Mouse (Mus musculus) layer of hippocampus, postnatal 36 days (tissue): ENCODE data around the gene Pef1. TPM values are rescaled to one million over a fixed set of nuclear protein-coding genes. Genes with fewer than 3 reads are reported as not detected.
A peak's percentile ranks its signal among the peaks of the same experiment; 100 is the strongest.

ENCODE experiments used
- DNase-seq, 2 experiments: peaks; one replicate each; pipeline ENCODE4 v3.0.0; 2022
- total RNA-seq, 2 experiments: library from RNA; stranded (reverse); gene quantifications; 2 replicates each; pipeline ENCODE4 v1.2.3; 2021

Gene Pef1
- 10 to 100 TPM; 63.7 TPM for total RNA-seq

GRCm38 (mm10) chr4:130102111-130102651 lies at the start of gene Pef1:
TSS of gene Pef1 (plus strand) at chr4:130102558.
- DNase-seq = no peak

GRCm38 (mm10) chr4:130053111-130053510 lies 49.2 kb upstream of the Pef1 start:
- no peak for DNase-seq

GRCm38 (mm10) chr4:130054727-130055126 lies 47.6 kb upstream of the Pef1 start:
- peak in 1 of 2 experiments; percentile 30 for DNase-seq

DNA sequence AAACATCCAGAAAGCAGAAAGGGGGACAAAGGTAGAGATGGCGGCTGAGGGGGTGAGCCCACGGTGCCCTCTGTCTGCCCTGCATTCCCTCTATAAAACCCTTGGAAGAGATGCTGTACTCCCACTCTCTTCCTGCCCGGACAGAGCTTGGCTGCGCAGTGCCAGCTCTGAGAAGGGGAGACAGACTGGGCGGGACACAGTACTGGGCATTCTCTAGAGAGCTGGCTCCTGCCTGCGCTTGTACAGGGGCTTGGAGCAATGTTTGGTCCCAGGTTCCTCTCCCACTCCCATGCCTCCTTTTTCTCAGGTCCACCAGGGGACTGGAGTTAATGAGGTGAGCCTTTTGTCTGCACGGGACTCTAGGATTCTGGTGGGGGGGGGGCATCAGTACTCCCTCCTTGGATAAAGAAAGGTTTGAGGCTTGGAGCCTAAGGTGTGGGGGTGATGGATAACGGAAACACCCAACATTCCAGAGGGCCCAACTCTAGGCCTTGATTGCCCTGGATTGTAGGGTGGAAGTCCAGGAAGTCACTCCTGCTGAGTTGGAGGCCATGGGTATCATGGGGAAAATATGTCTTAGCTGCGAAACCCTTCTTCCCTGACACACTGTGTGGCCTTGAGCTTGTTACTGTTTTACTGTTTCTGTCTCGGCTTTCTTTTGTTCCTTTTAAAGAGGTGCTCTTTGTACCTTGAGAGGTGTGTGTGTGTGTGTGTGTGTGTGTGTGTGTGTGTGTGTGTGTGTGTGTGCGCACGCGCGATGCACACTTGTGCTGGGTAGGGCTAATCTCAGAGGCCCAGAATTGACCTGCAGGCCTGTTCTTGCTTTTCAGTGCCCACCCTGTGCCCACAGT lies 47.0 kb upstream of the Pef1 start:
- no peak for DNase-seq

- DNase-seq = no peak
Measured at GRCm38 (mm10) chr4:130056011-130056322, 46.4 kb upstream of the Pef1 start.

DNA sequence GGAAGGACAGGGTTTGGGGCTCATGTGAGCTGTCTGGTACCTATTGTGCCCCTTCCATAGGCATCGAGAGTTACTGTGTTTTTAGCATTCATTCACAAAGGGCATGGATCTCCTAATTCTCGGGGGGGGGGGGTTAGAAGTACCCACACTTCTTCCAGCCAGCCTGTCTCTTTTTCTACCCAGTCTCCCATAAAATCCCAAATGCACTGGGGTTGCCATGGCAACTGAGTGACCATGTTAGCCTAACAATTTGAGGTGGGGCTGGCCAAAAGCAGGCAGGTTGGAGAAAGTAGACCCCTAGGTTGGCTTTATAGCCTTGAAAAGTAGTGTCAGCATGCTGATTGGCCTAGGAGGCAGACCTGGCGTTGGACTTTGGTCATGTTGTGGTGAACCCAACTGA lies 45.9 kb upstream of the Pef1 start:
- DNase-seq = no peak

GRCm38 (mm10) chr4:130060937-130061336 lies 41.4 kb upstream of the Pef1 start:
- no peak for DNase-seq

DNA sequence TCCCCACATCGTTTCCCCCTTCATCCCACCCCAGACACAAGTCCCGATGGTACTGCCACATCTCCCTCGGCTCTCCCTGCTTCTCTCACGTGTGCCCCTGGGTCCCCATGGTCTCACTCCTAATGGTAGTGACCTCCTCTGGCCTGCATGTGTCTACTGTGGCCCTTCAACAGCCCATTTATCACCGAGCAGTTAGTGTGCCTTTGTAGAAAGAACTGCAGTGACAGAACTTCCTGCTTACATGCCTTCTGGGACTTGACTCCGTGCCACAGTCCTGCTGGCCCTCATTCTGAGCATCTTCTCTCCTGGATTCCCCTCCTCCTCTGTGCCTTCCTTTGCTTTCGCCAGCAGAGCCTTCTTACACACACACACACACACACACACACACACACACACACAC lies 39.2 kb upstream of the Pef1 start:
- no peak for DNase-seq

DNA sequence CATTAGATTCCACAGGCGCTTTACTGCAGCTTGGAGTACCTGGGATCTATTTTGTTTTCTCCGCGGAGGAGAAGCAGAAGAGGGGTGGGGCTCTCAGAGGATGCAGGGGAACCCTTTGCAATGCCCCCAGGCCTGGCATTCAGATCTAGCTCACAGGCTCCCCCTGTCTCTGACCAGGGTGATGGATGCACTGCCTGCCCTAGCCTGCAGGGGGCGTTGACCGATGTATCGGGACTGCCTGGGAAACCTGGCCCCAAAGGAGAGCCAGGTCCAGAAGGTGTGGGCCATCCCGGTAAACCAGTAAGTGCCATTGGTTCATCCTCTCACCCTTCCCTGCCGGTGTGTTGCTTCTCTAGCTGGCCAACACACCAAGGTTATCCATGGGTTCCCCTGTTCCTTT lies 35.5 kb upstream of the Pef1 start:
- DNase-seq = no peak

DNA sequence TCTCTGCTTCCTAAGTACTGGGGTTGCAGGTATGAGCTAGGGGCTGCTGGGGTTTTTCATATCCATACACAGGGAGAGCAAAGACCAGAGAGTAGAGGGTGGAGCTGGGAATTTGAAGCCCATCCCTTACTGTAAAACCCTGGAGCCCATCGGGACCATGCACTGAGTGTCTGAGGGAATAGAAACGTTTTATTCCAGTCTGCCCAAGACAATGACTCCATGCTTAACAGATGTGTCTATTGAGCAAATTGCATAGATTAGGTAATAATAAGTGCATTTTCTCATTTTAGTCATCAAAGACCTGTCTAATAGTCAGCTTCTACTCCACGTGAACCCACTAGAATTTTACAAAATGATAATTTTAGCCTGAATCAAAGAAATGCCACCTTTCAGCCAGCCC lies 31.8 kb upstream of the Pef1 start:
- no peak for DNase-seq

- DNase-seq = no peak
Measured at GRCm38 (mm10) chr4:130071758-130072157, 30.6 kb upstream of the Pef1 start.

DNA sequence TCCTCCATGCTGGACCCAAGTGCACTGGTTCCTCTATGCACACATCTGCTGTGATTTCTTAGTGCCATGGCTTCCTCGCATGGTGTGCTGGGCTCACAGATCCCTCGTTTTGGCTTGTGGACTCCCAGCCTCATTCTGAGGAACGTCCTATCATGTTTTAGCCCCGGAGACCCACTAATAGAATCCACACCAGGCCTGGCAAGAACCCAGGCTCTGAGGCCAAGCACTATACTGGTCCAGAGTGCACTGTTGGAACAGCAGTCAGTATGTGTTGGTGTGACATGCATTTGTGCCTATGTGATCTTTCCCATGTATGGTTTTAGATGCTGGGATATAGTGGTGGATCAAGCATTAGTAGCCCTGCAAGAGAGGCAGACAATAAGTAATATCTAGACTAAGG lies 29.0 kb upstream of the Pef1 start:
- DNase-seq = no peak

- peak; percentile 45 to 50 for DNase-seq
Measured at GRCm38 (mm10) chr4:130074761-130075515, 27.4 kb upstream of the Pef1 start.

- DNase-seq = no peak
Measured at GRCm38 (mm10) chr4:130076856-130077255, 25.5 kb upstream of the Pef1 start.

DNA sequence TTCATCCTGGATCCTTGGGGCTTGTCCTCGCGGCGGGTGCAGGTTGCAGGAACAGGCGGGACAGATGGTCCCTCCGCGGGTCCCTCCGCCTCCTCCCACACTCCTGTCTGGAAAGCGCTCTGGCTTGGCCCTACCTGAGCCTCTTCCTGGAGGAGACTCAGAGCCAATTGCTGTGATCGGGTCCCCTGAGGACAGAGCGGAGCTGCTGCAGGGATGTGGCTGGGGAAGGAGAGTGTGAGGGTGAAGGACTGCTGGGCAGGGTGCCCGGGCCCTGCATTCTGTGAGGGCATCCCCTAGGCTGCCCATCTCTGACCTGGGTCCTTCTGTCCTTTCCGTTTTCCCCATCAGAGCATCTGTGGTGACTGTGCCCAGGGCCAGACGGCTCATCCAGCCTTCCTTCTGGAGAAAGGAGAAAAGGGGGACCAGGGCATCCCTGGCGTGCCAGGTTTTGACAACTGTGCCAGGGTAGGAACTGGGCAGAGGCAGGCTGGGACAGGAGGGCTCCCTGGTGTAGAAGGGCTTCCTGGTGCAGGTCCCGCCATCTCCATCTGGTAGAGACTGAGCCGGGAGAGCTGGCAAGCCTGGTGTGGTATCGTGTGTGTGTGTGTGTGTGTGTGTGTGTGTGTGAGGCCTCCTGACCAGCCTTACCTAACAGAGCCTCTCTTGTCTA lies 23.4 kb upstream of the Pef1 start:
- DNase-seq = peak in 1 of 2 experiments; percentile 15

DNA sequence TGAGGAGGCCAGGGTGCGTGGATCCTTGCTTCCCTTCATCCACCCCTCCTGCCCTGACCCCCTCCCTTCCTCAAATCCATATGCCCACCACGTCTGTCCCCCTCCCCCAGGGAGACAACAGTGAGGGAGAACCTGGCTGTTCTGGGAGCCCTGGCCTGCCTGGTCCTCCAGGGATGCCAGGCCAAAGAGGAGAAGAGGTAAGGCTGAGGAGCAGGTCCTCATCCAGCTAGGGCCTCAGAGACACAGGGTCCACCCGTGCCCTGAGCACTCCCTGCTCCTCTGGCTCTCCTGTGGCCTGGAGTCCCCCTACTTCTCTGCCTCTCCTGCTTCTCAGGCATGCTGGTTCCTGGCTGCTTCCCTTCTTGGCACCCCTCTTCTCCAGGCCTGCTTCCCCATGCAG lies 22.8 kb upstream of the Pef1 start:
- no peak for DNase-seq

GRCm38 (mm10) chr4:130081345-130082190 lies 20.8 kb upstream of the Pef1 start:
- peak; percentile 68 to 69 for DNase-seq

DNA sequence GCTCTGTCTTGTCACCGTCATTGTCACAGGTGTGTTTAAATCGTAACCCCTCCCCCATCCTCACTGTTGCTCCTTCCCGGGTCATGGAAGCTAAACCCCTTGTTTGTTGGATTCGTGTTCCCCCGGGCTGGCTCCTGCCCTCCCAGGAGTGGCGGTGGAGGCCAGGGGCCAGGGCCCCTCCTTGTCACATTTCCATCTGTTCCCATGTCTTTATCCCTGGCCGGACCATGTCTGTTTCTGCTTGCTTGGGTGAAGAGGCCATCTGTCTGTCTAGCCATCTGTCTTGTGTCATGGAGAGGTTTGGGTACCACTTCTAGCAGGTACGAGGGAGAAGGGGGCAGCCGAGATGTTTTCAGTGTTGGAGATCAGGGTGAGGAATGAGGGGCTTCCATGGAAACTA lies 20.1 kb upstream of the Pef1 start:
- no peak for DNase-seq

DNA sequence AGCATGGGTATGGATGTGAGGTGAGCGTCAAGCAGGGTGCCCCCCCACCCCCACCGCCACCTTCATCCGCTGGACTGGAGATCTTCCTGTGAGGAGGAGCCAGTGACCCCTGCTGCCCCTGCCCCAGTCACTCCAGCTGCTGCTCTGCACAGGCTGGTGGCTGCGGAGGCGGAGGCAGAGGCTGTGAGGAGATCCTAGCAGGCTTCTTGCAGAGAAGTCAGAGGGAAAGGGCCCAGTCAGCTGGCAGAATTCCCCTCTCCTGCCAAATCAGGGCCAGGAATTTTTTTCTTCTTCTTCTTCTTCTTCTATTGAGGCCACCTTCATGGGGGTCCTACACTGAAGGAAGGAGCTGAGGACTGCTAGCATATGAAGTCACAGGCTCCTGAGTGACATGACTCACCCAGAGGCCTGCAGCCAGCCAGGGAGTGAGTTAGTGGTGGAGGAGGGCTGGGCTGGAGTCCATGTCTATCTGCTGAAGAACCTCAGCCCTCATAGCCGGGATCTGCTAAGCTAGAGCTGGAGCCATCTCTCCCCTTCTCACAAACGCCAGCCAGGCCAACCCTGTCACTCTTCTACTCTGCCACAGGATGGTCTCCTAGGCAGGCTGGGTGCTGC lies 17.9 kb upstream of the Pef1 start:
- DNase-seq = no peak

- no peak for DNase-seq
Measured at GRCm38 (mm10) chr4:130085246-130085820, 17.0 kb upstream of the Pef1 start.

- peak; percentile 90 to 95 for DNase-seq
Measured at GRCm38 (mm10) chr4:130087293-130087692, 15.1 kb upstream of the Pef1 start.
